Mouse (Mus musculus) layer of hippocampus, adult 9-10 months (tissue): Measurements from ENCODE around the gene Cav1.

Experiments used
- DNase-seq: peaks from one replicate; pipeline ENCODE4 v3.0.0; 2022; ENCODE audit warnings: low spot score

The Cav1 gene

DNA sequence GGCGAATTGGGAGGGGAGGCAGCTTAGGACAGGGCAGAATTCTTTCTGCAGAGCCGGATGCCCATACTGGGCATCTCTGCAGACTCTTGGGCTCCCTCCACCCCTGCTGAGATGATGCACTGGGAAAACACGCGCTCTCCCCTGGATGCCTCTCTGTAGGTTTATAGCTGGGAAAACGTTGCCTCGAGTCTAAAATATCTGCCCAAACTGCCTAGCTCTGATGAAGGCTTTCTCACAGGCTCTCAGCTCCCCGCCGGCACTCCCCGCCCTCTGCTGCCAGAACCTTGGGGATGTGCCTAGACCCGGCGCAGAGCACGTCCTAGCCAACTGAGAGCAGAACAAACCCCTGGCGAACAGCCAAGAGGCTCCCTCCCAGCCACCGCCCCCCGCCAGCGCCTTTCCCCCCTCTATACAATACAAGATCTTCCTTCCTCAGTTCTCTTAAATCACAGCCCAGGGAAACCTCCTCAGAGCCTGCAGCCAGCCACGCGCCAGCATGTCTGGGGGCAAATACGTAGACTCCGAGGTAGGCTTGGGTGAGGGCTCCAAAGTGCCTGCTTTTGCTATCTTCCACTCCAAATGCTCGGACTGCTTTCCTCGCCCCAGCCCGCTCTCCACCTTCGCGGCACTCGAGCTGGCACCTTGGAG is at the start of gene Cav1:
Cav1 (plus strand) TSS at position 382 of the 648 bp plus-strand sequence.
- peak; percentile 20 for DNase-seq

- DNase-seq: no peak
Observed at GRCm38 (mm10) chr6:17258142-17258541, 48.0 kb upstream of the Cav1 start.

DNA sequence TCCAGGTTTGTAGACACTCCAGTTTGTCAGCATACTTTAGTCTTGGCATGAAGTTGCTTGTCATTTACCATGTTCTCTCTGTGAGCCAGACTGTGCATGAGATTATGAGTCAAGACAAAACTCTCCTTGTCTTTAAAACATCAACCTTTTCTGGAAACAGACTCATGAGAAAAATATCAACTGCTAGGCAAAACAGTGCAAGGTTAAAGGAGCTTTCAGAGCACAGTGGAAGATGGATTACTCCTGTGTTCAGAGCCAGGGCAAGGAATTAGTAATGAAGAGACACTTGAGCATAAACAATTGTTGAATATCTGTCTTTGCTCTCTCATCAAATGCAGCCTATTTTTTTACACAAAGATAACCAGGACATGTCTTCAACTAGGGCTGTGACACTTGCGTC is 47.2 kb upstream of the Cav1 start:
- no peak for DNase-seq

DNA sequence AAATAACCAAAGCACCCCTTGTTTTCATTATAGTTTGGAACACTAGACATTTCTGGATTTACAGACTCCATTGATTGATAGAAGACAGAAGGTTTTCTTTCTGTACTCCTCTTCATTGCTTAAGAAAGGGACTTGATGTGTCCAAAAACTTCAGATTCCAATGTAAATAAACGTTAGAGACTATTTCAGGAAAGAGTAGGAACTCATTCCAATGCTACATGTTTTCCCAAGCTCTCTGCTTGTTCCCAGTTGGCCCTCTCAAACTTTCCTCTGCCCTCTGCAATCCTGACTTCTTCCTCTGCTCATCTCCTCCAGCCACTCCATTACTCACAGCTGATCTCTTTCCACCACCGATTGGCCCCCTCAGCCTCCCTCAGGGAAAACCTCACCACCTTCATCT is 43.3 kb upstream of the Cav1 start:
- DNase-seq: no peak

DNA sequence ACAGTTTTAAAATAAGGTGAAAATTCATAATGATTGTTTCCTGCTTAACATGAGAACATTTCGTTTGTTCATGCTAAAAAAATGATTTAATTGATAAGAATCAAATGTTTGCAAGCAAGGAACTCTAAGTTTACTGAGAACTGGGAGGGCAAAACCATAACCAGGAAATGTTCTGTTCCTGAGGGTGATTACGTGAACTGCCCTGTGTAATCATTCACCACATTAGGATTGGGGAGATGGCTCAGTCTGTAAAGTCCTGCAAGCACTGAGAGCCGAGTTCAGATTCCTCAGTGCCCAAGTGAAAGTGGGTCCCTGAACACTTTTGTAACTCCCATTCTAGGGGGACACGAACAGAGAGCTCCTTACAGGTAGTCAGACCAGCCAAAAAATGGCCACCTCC is 41.1 kb upstream of the Cav1 start:
- no peak for DNase-seq

DNA sequence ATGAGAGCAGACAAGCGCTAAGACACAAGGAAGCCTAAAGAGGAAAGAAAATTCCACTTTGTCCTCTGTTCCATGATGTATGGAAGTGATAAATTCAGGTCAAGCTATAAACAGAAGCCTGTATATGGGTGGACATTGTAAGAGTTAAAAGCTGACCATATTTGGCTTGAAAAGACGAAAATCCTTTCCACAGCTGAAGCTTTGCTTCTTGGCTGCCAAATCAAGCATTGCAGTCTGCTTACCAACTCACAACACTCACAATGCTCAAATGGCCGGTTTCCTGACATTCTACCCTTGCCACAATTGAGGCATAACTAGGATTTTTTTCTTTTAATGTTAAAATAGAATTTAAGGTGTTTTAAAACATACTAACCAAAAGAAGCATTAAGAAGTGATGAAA is 39.7 kb upstream of the Cav1 start:
- no peak for DNase-seq

DNA sequence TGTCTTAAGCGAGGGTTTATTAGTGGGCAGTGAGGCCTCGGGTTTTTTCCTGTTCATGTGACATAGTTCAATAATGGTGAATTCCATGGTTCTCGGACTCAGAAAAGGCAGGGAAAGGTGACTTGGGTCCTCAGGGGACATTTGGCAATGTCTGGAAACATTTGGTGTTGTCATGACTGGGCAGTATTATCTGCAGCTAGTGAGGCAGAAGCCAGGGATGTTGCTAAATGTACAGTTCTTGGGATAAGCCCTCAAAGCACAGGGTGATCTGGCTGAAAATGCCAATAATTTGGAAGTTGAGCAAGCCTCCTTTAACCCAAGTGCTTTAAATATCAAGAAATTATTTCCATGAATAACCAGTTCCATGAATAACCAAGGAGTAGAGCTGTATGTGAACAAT is 27.8 kb upstream of the Cav1 start:
- DNase-seq: no peak

DNA sequence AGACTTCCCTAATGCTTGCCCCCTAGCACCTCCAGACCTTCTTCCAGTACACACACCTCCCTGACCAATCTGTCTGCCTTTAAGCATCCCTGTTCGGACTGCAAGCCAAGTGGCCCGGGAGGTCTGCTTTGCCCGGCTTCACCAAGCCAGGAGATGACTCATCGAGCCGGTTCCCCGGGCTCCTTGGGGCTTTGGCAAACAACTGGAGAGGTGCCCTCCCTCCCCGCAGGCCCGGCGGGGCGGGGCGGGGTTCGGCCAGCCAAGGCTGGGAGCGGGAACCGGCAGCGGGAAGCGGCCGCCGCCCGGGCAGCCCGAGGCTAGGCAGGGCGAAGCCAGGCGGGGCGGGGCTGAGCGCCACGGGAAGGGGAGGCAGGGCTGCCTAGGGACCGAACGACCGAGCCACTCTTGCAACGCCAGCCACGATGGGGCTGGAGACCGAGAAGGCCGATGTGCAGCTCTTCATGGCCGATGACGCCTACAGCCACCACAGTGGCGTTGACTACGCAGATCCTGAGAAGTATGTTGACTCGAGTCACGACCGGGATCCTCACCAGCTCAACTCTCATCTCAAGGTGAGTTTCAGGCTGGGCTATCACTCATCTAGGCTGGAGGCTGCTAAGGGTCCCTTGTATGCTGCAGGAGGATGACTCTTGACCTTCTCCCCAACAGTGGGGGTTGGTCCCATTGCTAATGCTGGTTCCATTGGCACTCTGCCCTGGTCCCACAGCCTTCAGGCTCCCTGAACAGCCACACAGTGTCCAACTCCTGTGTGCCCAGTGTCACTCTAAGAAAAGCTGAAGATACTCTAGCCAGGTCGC is 25.0 kb upstream of the Cav1 start, which contains the start of gene Cav2:
Cav2 (plus strand) TSS at position 247 of the 818 bp plus-strand sequence.
- DNase-seq: no peak

DNA sequence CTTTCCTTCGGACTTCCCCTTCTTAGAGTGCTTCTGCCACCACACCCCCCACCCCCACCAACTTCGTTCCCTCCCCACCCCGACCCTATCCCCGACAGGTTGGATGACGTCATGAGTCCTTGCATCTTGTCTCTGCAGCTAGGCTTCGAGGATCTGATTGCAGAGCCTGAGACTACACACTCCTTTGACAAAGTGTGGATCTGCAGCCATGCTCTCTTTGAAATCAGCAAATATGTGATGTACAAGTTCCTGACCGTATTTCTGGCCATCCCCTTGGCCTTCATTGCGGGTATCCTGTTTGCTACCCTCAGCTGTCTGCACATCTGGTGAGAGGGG is 24.4 kb upstream of the Cav1 start:
- DNase-seq: no peak

- DNase-seq: no peak
Observed at GRCm38 (mm10) chr6:17282159-17282558, 24.0 kb upstream of the Cav1 start.

- no peak for DNase-seq
Observed at GRCm38 (mm10) chr6:17283834-17284233, 22.3 kb upstream of the Cav1 start.

DNA sequence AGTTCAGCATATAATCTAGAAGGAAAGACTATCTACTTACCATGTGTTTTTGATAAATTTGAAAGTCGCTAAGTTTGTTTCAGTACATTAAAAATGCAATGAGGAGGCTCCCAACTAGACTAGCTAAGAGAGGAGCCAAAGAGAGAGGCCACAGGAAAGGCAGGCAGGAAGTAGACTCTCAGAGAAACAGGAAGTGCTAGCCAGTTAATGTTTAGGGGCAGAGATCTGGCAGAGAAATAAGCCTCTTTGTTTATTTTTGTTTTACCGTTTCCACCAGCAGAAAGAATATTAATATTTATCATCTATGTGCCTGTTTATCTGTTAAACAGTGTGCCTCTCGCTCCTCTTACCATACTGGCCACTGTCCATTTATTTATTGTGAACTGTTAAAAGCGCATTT is 19.8 kb upstream of the Cav1 start:
- DNase-seq: no peak

DNA sequence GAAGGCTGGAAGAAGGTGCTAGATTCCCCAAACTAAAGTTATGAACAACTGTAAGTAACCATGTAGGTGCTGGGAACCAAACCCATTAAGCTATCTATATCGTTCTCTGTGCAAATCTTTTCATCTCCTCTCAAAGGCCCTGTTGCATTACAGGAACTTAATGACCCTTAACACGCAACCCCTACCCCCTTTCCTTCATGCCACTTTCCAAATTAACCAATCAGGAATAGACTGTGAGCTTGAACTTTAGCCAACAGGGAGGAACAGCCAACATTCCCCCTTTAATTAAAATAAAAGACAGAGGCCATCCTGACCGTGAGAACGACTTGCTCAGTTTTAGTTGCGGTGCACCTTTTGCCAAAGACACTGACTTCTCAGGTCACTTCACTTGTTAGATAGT is 11.0 kb upstream of the Cav1 start:
- DNase-seq: no peak

DNA sequence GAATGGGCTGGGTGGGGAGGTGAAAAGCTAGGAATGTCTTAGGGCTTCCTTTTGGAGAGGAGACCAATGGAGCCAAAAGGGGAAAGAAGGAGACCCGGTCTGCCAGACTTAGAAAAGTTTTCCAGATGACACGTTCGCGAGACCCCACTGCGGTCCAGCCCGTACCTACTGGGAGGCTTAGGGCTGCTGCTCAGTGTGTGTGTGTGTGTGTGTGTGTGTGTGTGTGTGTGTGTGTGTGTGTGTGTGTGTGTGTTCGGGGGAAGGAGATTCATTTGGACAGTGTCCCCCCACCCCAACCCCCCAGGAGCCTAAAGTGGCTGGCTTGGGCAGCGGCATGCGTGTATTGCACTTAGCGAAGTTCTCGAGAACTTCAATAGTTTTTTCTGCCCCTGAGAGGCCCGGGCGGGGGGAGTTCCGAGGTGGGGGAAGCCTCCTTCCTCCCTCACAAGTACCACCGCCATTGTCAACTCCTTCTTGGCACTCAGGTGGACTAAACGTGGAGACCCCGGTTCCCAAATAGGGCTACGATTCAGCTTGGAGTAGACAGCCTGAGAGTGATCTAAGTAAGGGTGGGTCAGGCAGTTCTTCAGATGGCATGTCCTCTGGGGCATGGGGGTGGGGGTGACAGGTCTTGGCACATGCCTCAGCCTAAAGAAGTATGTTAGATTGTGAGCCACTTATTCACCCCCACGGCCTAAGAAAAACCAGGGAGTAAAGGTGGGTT is 629 bp downstream of the Cav1 start:
- DNase-seq: no peak

DNA sequence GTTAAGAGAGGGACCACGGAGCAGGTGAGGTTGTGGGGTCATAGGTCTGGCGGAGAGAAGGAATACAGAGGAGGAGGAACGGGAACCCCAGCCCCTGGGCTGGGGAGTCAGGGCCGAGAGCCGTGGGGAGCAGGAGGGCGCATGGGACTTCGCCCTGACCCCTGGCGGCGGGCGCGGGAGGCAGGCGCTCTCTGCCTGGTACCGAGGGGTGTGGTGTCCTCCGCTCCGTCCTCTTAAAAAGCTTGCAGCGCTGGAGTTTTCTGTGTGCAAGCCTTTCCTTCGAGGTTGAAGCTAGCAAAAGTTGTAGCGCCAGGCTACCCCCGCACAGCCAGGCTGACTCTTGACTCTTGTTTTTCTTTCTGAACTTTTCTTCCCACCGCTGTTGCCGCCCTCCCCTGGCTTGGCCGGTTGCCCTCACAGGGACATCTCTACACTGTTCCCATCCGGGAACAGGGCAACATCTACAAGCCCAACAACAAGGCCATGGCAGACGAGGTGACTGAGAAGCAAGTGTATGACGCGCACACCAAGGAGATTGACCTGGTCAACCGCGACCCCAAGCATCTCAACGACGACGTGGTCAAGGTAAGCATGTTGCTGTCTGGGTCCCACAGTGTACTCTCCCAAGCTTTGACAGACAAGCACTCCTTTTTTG is 1.5 kb downstream of the Cav1 start:
- DNase-seq: no peak

GRCm38 (mm10) chr6:17308661-17309060 is 2.5 kb downstream of the Cav1 start:
- no peak for DNase-seq

GRCm38 (mm10) chr6:17309260-17309659 is 3.1 kb downstream of the Cav1 start:
- no peak for DNase-seq

GRCm38 (mm10) chr6:17314241-17314640 is 8.1 kb downstream of the Cav1 start:
- DNase-seq: no peak

DNA sequence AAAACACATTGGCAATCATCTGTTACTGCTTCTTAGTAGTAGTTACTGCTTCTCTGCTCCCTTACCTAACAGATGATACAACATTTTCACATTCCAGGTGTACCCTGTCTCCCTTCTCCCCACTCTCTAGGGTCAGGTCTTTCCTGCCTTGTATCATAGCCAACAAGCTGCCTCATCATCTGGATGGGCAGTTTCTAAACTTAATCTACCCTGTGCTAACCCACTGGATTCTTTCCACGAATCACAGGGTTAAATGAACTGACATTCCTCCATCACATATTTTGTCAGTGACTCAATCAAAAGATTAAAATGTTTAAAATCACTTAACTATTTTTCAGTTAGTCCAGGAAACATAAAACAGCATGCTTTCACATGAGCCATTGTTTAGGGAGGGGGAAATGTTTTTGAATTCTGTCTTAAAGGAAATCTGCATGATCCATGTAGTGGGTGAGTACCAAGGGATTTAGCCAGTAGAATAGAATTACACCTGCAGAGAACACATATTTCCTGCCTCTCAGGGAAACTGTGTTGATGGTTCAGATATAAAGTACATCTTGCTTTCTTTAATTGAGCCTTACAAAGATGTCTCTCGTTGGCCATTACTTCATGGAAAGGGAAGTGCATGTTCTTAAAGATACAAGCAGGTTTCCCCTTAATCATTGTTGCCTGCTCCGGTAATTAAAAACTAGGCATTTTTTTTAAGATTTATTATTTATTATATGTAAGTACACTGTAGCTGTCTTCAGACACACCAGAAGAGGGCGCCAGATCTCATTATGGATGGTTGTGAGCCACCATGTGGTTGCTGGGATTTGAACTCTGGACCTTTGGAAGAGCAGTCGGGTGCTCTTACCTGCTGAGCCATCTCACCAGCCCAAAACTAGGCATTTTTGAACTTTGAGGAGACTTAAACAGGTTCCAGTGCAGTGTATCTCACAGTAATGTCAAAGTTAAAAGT is 8.8 kb downstream of the Cav1 start:
- no peak for DNase-seq

DNA sequence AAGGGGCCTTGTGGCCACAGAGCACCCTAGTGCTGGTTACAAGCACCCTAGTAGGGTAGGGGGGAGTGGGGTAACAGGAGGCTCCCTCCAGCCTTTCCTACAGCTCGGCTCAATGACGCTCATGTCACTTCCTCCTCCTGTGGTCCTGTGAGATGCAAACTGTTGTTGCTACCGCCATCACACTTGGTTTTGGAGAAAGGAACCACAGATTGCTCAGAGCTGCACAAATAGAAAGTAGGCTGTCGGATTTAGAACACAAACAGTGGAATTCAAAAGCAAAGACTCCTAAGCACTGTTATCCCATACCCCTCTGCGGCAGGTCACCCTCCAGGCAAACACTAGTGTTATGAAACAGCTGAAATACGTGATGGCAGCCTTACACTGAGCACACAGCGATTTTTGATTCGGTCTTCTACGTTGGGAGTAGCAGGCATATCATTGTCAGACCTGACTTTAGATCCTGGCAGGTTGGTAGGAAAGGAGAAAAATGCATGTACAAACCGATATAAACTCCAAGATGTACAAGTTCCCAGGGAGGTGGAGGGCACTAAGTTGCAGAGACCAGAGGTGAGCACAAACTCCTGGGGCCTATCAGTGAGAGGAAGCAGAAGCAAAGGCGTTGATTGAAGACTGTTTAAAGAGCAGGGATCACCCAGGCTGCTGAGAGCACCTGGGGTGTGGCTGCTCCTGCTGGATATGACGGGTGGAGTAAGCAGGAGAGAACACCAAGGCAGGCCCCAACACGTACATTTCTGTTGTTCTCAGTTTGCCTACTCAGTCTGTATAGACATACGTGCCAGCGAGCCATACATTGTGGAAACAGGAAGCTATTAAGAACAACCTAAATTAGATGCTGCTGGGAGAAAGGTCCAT is 10.4 kb downstream of the Cav1 start:
- DNase-seq: no peak

DNA sequence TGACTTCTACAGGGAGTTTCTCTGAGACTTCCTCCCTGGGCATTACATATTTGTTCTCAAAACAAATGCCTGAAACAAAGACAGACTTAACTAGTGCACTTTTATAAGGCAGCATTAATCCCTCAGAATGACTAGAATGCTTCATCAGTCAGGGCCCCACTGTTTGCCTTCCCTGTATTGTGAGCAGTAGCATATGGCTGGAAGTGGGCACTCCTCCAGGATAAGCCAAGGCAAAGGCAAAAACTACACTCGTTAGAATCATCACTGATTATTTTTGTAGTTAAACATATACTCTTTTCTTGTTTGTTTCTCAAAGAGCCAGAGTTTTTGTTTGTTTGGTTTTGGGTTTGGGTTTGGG is 11.0 kb downstream of the Cav1 start:
- DNase-seq: no peak
